Comparison of ENCODE assay signal across 8 mouse cellular contexts in genomic region chr13:72625236-72625950, GRCm38 (mm10). TPM values are rescaled to one million over a fixed set of nuclear protein-coding genes. Genes with fewer than 3 reads are reported as not detected.
A peak's percentile ranks its signal among the peaks of the same experiment; 100 is the strongest.
DNase-seq lines count a peak whose midpoint lies in the region; ATAC-seq and TF ChIP-seq lines count a peak whose summit lies in the region.

No protein-coding gene starts in this region.

- no peak overlapping the region for H3K27ac ChIP-seq in heart, embryonic 15.5 days
- no peak overlapping the region for H3K27ac ChIP-seq in limb, embryonic 14.5 days (replicated peaks; ENCODE audit: low read depth, low read length)
- H3K27ac ChIP-seq in neural tube, embryonic 11.5 days (ENCODE audit: low read depth, low read length): no peak overlapping the region

- H3K36me3 ChIP-seq in heart, embryonic 15.5 days: no peaks in the 10 kb centered on the region
- no peaks in the 10 kb centered on the region for H3K36me3 ChIP-seq in limb, embryonic 14.5 days (ENCODE audit: control insufficient read depth, insufficient read depth, low read length)
- H3K36me3 ChIP-seq in neural tube, embryonic 11.5 days (ENCODE audit: control insufficient read depth, insufficient read depth, low read length): no peaks in the 10 kb centered on the region

- peaks cover 37% of the 10 kb centered on the region for H3K4me1 ChIP-seq in heart, embryonic 15.5 days (replicated peaks)
- 0 out of 2 replicates have a peak, but pooled peaks cover 10% of the 10 kb centered on the region for H3K4me1 ChIP-seq in limb, embryonic 14.5 days (ENCODE audit: control insufficient read depth, insufficient read depth, low read length)
- H3K4me1 ChIP-seq in neural tube, embryonic 11.5 days (ENCODE audit: control insufficient read depth, insufficient read depth, low read length): peaks cover 7% of the 10 kb centered on the region

- peak; percentile 64 for DNase-seq in kidney, adult 18-20 months
- no peak for DNase-seq in kidney, adult 11 months
- DNase-seq in limb, embryonic 14.5 days (ENCODE audit: low spot score): no peak
- peak; percentile 78 for DNase-seq in neural tube, embryonic 11.5 days (ENCODE audit: low spot score)
- no peak for DNase-seq in frontal cortex, postnatal 25 days (ENCODE audit: low spot score in 2 of 2)
- no peak for DNase-seq in right cerebral cortex, adult 18-20 months
- DNase-seq in ovary, postnatal 36 days (ENCODE audit: low spot score): no peak

- no peaks in the 10 kb centered on the region for H3K9me3 ChIP-seq in heart, embryonic 15.5 days (replicated peaks)
- no peaks in the 10 kb centered on the region for H3K9me3 ChIP-seq in limb, embryonic 14.5 days (ENCODE audit: control insufficient read depth, low read length)
- H3K9me3 ChIP-seq in neural tube, embryonic 11.5 days (ENCODE audit: control insufficient read depth, low read length): no peaks in the 10 kb centered on the region

- no peak for ATAC-seq in heart, embryonic 15.5 days (replicated peaks; ENCODE audit: insufficient number of reproducible peaks, insufficient read depth, low FRiP score, low read depth)
- no peak for ATAC-seq in limb, embryonic 14.5 days (ENCODE audit: low FRiP score, low read depth)
- no peak for ATAC-seq in neural tube, embryonic 11.5 days (ENCODE audit: insufficient read depth, low FRiP score, low TSS enrichment)

- peaks cover 97% of the 10 kb centered on the region for H3K27me3 ChIP-seq in heart, embryonic 15.5 days
- peaks cover 83% of the 10 kb centered on the region for H3K27me3 ChIP-seq in limb, embryonic 14.5 days (ENCODE audit: control insufficient read depth, insufficient read depth, low read length)
- H3K27me3 ChIP-seq in neural tube, embryonic 11.5 days (ENCODE audit: control insufficient read depth, insufficient read depth, low read length): peaks cover 77% of the 10 kb centered on the region

- 16% methylated on average over 28 of the region's 28 CpGs for WGBS in heart, embryonic 15.5 days
- WGBS in limb, embryonic 14.5 days: 10% methylated on average over 28 of the region's 28 CpGs
- 6% methylated on average over 28 of the region's 28 CpGs for WGBS in neural tube, embryonic 11.5 days

- H3K4me3 ChIP-seq in heart, embryonic 15.5 days: peak overlapping the region; percentile 46
- peak overlapping the region; percentile 31; the same call in 1 of the 2 replicates for H3K4me3 ChIP-seq in limb, embryonic 14.5 days (replicated peaks; ENCODE audit: low read length)
- H3K4me3 ChIP-seq in neural tube, embryonic 11.5 days (ENCODE audit: low read depth, low read length): no peak overlapping the region

- no peak for TF ChIP-seq POLR2A in limb, embryonic 14.5 days (IDR thresholded peaks at IDR 0.05; ENCODE audit: borderline replicate concordance, extremely low read depth, insufficient read depth, insufficient read length)

- H3K9ac ChIP-seq in heart, embryonic 15.5 days: no peak overlapping the region
- H3K9ac ChIP-seq in limb, embryonic 14.5 days (ENCODE audit: low read depth, low read length, severe bottlenecking): no peak overlapping the region
- H3K9ac ChIP-seq in neural tube, embryonic 11.5 days (ENCODE audit: low read length): no peak overlapping the region

- H3K4me2 ChIP-seq in heart, embryonic 15.5 days: peak overlapping the region; percentile 74
- H3K4me2 ChIP-seq in limb, embryonic 14.5 days (replicated peaks; ENCODE audit: low read depth, low read length, severe bottlenecking): peak overlapping the region; percentile 49; the same call in 1 of the 2 replicates
- H3K4me2 ChIP-seq in neural tube, embryonic 11.5 days (ENCODE audit: low read depth): peak overlapping the region; percentile 46

RNA-seq across cellular contexts. Expression of gene Irx2, which starts 3.2 kb away (rescaled TPM):
- polyA plus RNA-seq in heart, embryonic 15.5 days (2015; fragmentation: Nextera tagmentation; extraction: Ambion mirVana): 8.9 and 11.6 TPM in 2 replicates
- polyA plus RNA-seq in limb, embryonic 14.5 days (2012; rRNA removed): 56.8 and 57.1 TPM in 2 replicates
- 27.6 and 37.0 TPM in 2 replicates for polyA plus RNA-seq in limb, embryonic 14.5 days (2014; fragmentation: Nextera tagmentation; extraction: Ambion mirVana)
- 19.6 and 21.9 TPM in 2 replicates for polyA plus RNA-seq in neural tube, embryonic 11.5 days (2014; fragmentation: Nextera tagmentation; extraction: Ambion mirVana)

Comparison
In these comparisons a context has a peak if more than half of its experiments do, and no peak if none do; other contexts are left out.
1. DNase-seq: peak in kidney, adult 18-20 months (single experiment) and neural tube, embryonic 11.5 days (single experiment); none in kidney, adult 11 months (single experiment), limb, embryonic 14.5 days (single experiment), frontal cortex, postnatal 25 days (0 of 2), right cerebral cortex, adult 18-20 months (single experiment) and ovary, postnatal 36 days (single experiment).
2. Peak in every context shown above with its lines, with median percentiles within 50 percentile points of each other: H3K4me2 ChIP-seq.